Mouse (Mus musculus) induced T-regulatory cell, adult 2 months (primary cell): ENCODE data around the gene Lpin1.

Experiments
- DNase-seq: peaks from one replicate; pipeline ENCODE4 v3.0.0-alpha.2; 2012; ENCODE audit warnings: low read depth

Lpin1 gene

DNA sequence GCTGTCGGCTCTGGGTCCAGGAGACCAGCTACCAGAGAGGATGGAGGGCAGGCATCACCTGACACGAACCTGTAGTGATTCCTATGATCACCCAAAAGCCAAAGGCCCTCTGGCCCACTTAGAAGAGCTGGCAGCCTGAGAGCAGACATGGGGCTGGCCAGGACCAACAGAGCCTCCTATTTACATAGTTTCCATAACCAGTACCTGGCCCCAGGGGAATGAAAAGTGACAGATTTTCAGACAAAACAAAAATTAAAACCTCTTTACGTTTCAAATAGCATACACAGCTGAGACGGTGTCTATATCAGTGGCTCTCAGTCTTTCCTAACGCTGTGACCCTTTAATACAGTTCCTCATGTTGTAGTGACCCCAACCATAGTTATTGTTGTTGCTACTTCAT lies 83.9 kb downstream of the Lpin1 start:
- no peak for DNase-seq

- peak; percentile 34 for DNase-seq
Measured at GRCm38 (mm10) chr12:16526134-16526533, 84.6 kb downstream of the Lpin1 start.

DNA sequence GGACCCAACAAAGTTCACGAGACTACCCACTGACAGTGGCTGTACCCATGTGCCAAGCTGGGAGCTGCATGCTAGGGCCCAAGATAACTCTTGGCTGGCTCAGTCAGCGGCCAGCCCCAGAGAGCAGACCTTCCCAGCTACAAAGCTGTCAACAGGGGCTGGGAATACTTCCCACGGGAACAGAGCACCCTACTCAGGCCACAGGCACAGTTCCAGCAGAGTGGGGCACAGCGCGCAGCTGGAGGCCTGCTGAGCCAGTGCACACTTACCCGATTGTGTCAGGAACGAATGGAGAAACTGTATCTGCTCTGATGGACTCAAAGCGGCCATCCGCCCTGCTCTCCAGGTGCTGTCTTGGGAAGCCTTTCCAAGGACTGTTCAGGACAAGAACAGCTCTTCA lies 95.6 kb downstream of the Lpin1 start:
- DNase-seq = no peak

DNA sequence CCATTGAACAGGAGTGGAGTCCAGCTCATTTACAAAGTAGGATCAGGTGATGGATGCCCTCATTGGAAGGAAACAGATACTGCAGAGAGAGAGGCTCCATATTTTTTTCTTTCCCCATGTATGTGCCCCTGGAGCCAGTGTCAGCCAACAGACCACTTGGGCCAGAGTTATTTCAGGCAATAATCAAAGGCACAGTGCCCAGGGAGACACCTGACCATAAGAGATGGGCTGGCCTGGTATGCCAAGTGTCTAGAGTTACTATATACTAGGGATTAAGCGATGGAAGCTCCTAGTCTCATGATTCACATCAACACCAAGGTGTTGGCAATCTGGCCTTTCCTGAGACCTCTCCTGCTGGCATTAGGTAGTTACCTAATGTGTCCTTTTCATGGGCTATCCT lies 97.8 kb downstream of the Lpin1 start:
- no peak for DNase-seq

DNA sequence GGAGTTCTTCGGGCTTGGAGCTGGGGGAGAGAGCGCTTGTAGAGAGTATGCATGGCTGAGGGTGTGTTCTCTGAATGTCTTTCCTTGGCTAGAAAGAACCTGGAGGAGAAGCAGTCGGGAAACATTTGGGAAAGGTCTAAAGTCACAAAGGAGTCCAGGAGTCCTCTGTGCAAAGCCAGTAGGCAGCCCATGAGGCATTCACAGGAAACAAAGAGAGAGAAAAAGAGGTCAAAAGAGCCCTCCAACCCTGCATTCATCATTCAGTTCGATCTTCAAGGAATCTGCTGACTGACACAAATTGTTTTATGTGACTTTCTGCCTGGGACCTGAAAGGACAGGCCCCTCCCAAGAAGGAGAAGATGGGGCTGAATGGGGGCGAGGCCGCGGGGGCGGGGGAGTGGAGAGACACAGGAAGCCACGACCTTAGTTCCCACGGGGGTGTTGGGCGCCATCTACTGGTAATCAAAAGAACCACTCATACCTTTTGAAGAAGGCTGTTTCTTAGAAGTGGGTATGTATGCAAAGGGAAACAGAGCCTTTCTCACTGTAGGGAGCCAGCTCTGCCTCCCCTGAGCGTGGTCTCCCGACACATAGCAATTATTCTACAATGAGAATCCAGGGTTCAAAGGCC lies 101.5 kb downstream of the Lpin1 start:
- DNase-seq = peak; percentile 82

DNA sequence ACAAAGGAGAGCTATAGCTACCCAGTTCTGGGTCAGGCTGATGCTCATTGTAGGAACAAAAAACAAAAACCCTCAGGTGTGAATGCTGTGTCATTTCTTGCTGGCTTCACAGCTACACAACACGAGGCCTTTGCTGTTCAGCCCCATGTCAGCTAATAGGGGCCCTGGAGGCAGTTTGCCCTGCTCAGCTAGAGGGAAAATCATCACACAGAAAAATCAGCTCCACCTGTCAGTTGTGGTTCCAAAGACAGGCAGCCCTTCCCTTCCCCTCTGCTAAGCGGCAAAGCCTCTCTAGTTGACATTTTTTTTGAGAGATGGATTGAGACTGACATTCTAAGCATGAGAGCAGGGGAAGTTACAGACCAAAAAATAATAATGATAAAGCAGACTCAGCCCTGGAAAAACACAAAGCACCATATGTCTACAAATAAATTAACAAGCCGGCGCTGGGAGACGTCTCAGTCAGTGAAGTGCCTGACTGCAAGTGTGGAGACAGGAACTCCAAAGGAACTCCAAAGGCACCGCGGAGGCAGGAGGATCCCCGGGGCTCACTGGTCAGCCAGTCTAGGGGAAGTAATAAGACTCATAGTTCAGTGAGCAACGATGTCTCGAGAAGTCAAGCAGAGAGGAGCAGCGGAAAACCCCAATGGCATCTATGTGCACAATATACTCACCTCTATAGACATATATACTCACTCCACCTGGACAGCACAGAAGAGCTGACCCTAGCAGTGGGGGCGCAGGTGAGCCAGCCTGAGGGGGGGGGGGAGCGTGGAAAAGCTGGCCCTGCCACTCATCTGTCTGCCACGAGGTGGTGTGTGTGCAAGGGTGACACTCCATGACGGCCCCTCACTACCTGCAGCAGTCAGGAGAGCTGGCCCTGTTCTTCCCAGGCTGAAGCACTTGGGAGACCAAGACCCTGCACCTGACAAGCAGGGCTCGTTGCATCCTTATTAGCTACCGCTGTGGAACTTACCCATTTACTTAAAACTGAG lies 103.7 kb downstream of the Lpin1 start:
- DNase-seq = no peak

GRCm38 (mm10) chr12:16504244-16504643 lies 106.5 kb downstream of the Lpin1 start:
- DNase-seq = peak; percentile 33

- no peak for DNase-seq
Measured at GRCm38 (mm10) chr12:16497960-16498359, 112.8 kb downstream of the Lpin1 start.

GRCm38 (mm10) chr12:16492713-16493112 lies 118.1 kb downstream of the Lpin1 start:
- no peak for DNase-seq

GRCm38 (mm10) chr12:16488899-16489298 lies 121.9 kb downstream of the Lpin1 start:
- DNase-seq = no peak

DNA sequence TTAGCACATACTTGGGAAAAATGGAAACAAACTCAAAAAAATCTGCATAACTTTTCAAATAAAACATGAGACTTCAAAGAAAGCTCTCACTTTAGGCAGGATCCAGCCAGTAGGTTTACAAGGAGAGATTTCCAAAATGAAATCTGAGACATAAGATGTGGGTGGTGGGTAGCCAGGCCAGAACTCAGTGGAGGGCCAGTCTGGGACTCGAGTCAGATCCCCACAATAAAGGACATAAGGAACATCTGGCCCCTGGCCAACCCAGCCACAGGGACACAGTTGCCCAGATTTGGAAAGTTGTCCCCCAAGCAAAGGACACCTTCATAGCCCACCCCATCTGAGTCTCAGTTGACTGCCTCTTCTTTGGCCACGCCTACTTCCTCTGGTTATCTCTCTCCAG lies 123.3 kb downstream of the Lpin1 start:
- no peak for DNase-seq
